Mouse (Mus musculus) ES-E14 (cell line): Measurements from ENCODE around the gene Bcl6.

Experiments used
- HCFC1 ChIP-seq: IDR thresholded peaks from 2 replicates; pipeline ENCODE4 v1.6.1; 2012; ENCODE audit warnings: low read length, inconsistent platforms, borderline replicate concordance; ENCODE audit not compliant: insufficient read depth
- MAFK ChIP-seq: IDR thresholded peaks from 2 replicates; pipeline ENCODE4 v1.6.1; 2014; ENCODE audit warnings: mild to moderate bottlenecking, low read depth, low read length, inconsistent platforms; ENCODE audit not compliant: insufficient read depth

GRCm38 (mm10) chr16:24011306-24011705 lies 22.7 kb upstream of the Bcl6 start:
- TF ChIP-seq HCFC1 (no peak), MAFK (no peak)
